Mouse (Mus musculus): ENCODE measurements around the gene Ulk3. TPM values are rescaled to one million over a fixed set of nuclear protein-coding genes. Genes with fewer than 3 reads are reported as not detected.
A peak's percentile ranks its signal among the peaks of the same experiment; 100 is the strongest.

The Ulk3 gene
- total and polyA plus RNA-seq, 3 experiments: 5.0 to 11.9 TPM; not detected in 1

DNA sequence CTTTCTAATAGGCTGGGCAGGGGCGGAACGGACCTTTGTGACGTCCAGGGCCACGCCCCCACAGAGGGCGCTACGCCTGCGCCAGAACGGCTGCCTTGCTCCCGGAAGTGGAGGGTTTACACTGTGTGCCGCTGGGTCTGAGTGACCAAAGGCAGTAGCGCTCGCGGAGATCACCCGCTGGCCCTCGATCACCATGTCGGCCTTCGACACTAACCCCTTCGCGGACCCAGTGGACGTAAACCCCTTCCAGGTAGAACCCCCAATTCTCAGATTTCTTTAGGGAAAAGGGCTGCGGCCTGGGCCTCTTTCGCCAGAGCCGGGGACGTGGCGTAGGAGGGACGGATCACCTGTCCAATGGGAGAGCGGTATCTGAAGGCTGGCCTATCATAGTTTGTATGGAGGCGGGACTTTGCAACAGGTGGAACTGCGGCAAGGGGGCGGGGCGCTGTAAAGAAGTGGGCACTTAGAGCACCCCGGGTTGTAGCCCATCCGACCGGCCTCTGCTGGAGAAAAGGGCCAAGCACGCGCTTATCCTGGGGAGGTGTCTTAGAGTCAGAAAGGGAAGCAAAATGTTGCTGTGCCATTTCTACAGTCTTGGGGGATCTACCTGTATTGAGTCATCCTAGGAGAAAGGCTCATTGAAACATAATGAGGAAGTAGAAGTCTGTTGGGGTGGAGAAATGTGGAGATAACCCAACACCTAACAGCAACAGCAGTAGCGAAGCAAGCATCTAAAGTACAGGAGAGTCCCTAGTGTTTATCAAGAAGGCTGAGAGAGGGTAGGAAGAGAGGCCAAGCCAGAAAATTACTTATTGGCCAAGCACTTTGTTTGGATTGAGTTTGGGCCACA, 28.2 kb upstream of the Ulk3 start, which contains the start of gene Scamp2 (continued):
- TF ChIP-seq NRF1 (IDR thresholded peaks at IDR 0.05; ENCODE audit: insufficient read depth, low read depth, low read length, poor library complexity, severe bottlenecking) (peak; percentile 88), HCFC1 (IDR thresholded peaks at IDR 0.05; ENCODE audit: low read depth, low read length) (peak; percentile 84), MAX (IDR thresholded peaks at IDR 0.05; ENCODE audit: low read length) (peak; percentile 20; the same call in 1 of the 2 replicates), GABPA (IDR thresholded peaks at IDR 0.05; ENCODE audit: low read depth, low read length) (no peak), KAT2A (conservative IDR thresholded peaks at IDR 0.05; ENCODE audit: low read depth, low read length) (peak; percentile 31; the same call in 1 of the 2 replicates)

DNA sequence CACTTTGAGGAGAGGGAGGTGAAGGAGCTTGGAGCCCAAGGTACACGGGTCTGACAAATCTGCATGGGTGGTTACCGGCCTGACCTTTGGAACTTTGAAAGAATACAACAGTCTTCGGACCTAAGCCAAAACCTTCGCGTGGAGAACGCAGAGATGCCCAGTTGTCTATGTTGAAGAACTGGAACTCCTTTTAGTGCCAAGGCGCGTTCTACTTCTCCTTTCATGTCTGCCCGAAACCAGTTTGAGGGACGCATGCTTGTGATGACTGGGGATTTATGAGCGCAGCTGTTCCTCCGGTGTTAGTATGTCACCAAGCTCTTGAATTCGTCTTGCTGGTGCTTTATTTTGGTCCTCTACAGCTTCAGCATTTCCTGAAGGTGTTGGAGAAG, 27.5 kb upstream of the Ulk3 start:
- DNase-seq (ENCODE audit: low read depth, low spot score): peak; percentile 75
- no peak for TF ChIP-seq USF1 (IDR thresholded peaks at IDR 0.05; ENCODE audit: low read depth, low read length)
- no peak for TF ChIP-seq BHLHE40 (IDR thresholded peaks at IDR 0.05; ENCODE audit: borderline replicate concordance, low read depth, low read length)
- no peak for TF ChIP-seq ELF1 (IDR thresholded peaks at IDR 0.05; ENCODE audit: low read depth, low read length)
- peak in 1 of 2 experiments; percentile 9; a peak in 1 of 4 replicates for TF ChIP-seq EP300 (IDR thresholded peaks at IDR 0.05; ENCODE audit: low read depth in 1 of 2, low read length in 2 of 2)
- TF ChIP-seq ZMIZ1 (IDR thresholded peaks at IDR 0.05; ENCODE audit: low read depth, low read length): no peak
- no peak for TF ChIP-seq SMC3 (IDR thresholded peaks at IDR 0.05; ENCODE audit: low read depth, low read length)
- peak; percentile 45; the same call in 1 of the 2 replicates for TF ChIP-seq MYC (IDR thresholded peaks at IDR 0.05; ENCODE audit: low read depth, low read length)
- TF ChIP-seq RCOR1 (IDR thresholded peaks at IDR 0.05; ENCODE audit: low read depth, low read length): no peak
- Histone ChIP-seq H3K9me3 (replicated peaks; ENCODE audit: insufficient read depth, low read length) (no peaks in the 10 kb centered on the region), H3K27me3 (ENCODE audit: control insufficient read depth in 1 of 2, insufficient read depth in 2 of 2, low read length in 2 of 2) (no peaks in the 10 kb centered on the region), H3K36me3 (ENCODE audit: control insufficient read depth in 1 of 2, insufficient read depth in 2 of 2, low read length in 2 of 2) (peaks cover 2 to 22% of the 10 kb centered on the region in 2 experiments), H3K79me2 (ENCODE audit: control insufficient read depth, insufficient read depth, low read length, poor library complexity) (peaks cover 24% of the 10 kb centered on the region), H3K9ac (ENCODE audit: control insufficient read depth, low read depth, low read length, poor library complexity, severe bottlenecking) (peak overlapping the region; percentile 98), H3K27ac (ENCODE audit: control insufficient read depth, low read depth, low read length) (peak overlapping the region; percentile 67), H3K4me3 (ENCODE audit: control insufficient read depth in 1 of 2, insufficient read depth in 1 of 2, low read depth in 2 of 2, low read length in 2 of 2) (peak overlapping the region; percentile 97 to 99), H3K4me1 (ENCODE audit: control insufficient read depth in 1 of 2, insufficient read depth in 2 of 2, low read length in 2 of 2) (peaks cover 2 to 28% of the 10 kb centered on the region in 2 experiments)

DNA sequence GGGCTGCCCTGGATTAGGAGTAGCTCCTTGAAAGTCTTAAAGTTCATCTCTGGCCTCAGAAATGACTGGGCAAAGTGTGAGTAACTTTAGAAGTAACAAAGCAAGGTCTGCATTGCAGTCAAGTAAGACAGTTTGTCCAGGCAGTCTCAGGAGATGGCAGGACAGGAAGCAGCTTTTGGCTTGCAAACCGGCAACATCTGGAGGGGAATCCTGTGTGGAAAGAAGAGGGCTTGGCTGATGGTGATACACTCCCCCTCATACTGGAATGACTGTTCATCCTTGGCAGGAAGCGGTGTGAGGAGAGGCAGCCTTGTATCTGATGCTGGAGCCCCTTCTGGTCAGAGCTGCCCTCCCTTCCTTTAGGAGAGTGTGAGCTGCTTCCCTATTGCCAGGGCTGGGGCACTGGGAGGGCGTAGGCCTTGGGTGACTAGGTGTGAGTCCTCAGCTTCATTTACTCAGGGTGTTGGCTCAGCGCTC, 26.3 kb upstream of the Ulk3 start:
- Histone ChIP-seq H3K27me3 (ENCODE audit: control insufficient read depth in 1 of 2, insufficient read depth in 2 of 2, low read length in 2 of 2) (no peaks in the 10 kb centered on the region), H3K9ac (ENCODE audit: control insufficient read depth, low read depth, low read length, poor library complexity, severe bottlenecking) (no peak overlapping the region), H3K36me3 (ENCODE audit: control insufficient read depth in 1 of 2, insufficient read depth in 2 of 2, low read length in 2 of 2) (peaks cover 2 to 22% of the 10 kb centered on the region in 2 experiments), H3K4me1 (ENCODE audit: control insufficient read depth in 1 of 2, insufficient read depth in 2 of 2, low read length in 2 of 2) (peaks cover 2 to 28% of the 10 kb centered on the region in 2 experiments), H3K27ac (ENCODE audit: control insufficient read depth, low read depth, low read length) (no peak overlapping the region), H3K4me3 (ENCODE audit: control insufficient read depth in 1 of 2, insufficient read depth in 1 of 2, low read depth in 2 of 2, low read length in 2 of 2) (no peak overlapping the region), H3K9me3 (replicated peaks; ENCODE audit: insufficient read depth, low read length) (no peaks in the 10 kb centered on the region), H3K79me2 (ENCODE audit: control insufficient read depth, insufficient read depth, low read length, poor library complexity) (peaks cover 24% of the 10 kb centered on the region)
- TF ChIP-seq NELFE (IDR thresholded peaks at IDR 0.05; ENCODE audit: low read depth, low read length) (no peak), ZC3H11A (IDR thresholded peaks at IDR 0.05; ENCODE audit: low read depth, low read length) (no peak), MYC (IDR thresholded peaks at IDR 0.05; ENCODE audit: low read depth, low read length) (no peak), TCF12 (IDR thresholded peaks at IDR 0.05; ENCODE audit: low read depth, low read length) (no peak), EP300 (IDR thresholded peaks at IDR 0.05; ENCODE audit: low read depth in 1 of 2, low read length in 2 of 2) (no peak), ZKSCAN1 (IDR thresholded peaks at IDR 0.05; ENCODE audit: low read depth, low read length) (no peak), UBTF (IDR thresholded peaks at IDR 0.05; ENCODE audit: borderline replicate concordance, insufficient read depth, low read depth, low read length) (no peak), MAZ (IDR thresholded peaks at IDR 0.05; ENCODE audit: low read depth, low read length) (no peak), POLR2AphosphoS2 (IDR thresholded peaks at IDR 0.05; ENCODE audit: low read length) (no peak), USF2 (IDR thresholded peaks at IDR 0.05; ENCODE audit: borderline replicate concordance in 1 of 2, insufficient read depth in 1 of 2, low read depth in 1 of 2, low read length in 2 of 2) (no peak), GABPA (IDR thresholded peaks at IDR 0.05; ENCODE audit: low read depth, low read length) (no peak), BHLHE40 (IDR thresholded peaks at IDR 0.05; ENCODE audit: borderline replicate concordance, low read depth, low read length) (no peak), RCOR1 (IDR thresholded peaks at IDR 0.05; ENCODE audit: low read depth, low read length) (no peak)
- DNase-seq (ENCODE audit: low read depth, low spot score): no peak
